Mouse (Mus musculus) G1E (cell line): ENCODE measurements around the gene Mvd.

ENCODE experiments used
- CTCF ChIP-seq: IDR thresholded peaks from 2 replicates; pipeline ENCODE4 v1.5.1; 2012; ENCODE audit warnings: low read depth, low read length, inconsistent platforms, mixed read lengths
- GATA1 ChIP-seq: IDR thresholded peaks from 2 replicates; pipeline ENCODE4 v1.6.1; 2012; ENCODE audit warnings: borderline replicate concordance, low read length, inconsistent platforms, mixed read lengths
- GATA2 ChIP-seq: IDR thresholded peaks from 2 replicates; pipeline ENCODE4 v1.6.1; 2012; ENCODE audit warnings: low read depth, low read length, inconsistent platforms, borderline replicate concordance
- POLR2AphosphoS5 ChIP-seq: IDR thresholded peaks from 2 replicates; pipeline ENCODE4 v1.6.1; 2012; ENCODE audit warnings: low read depth, low read length, inconsistent platforms; ENCODE audit not compliant: insufficient replicate concordance
- TAL1 ChIP-seq: conservative IDR thresholded peaks from 2 replicates; pipeline ENCODE4 v1.6.1; 2012; ENCODE audit warnings: low read depth, low read length, inconsistent platforms, mixed read lengths

- TF ChIP-seq GATA1 (no peak), TAL1 (no peak), CTCF (no peak), GATA2 (no peak), POLR2AphosphoS5 (no peak)
Observed at GRCm38 (mm10) chr8:122437708-122438331, 5.4 kb downstream of the Mvd start.
